Mouse (Mus musculus) heart, embryonic 16.5 days (tissue): ENCODE measurements around the gene Pcyt1a. TPM values are rescaled to one million over a fixed set of nuclear protein-coding genes. Genes with fewer than 3 reads are reported as not detected.
"Not testable (repeated sequence)": the region's sequence is repeated elsewhere in the genome, so short reads cannot be mapped to it uniquely, and the experiment has no call there.

Source experiments
- ATAC-seq: fragments of 200-750 bp; cut with Nextera tagmentation; replicated peaks from 2 replicates; pipeline ENCODE4 v1.8.0; 2017; ENCODE audit warnings: moderate number of reproducible peaks; ENCODE audit not compliant: insufficient read depth, low FRiP score; ENCODE audit errors: extremely low read depth
- H3K27ac ChIP-seq: fragments of 300-500 bp; sonication (generic); 2 replicates; pipeline ENCODE4 v1.5.1; 2014; ENCODE audit warnings: mild to moderate bottlenecking, low read length, control low read depth, moderate library complexity
- H3K27me3 ChIP-seq: fragments of 300-500 bp; sonication (generic); 2 replicates; pipeline ENCODE4 v1.6.1; 2014; ENCODE audit warnings: low read length, mixed read lengths; ENCODE audit not compliant: control insufficient read depth, insufficient read depth
- H3K36me3 ChIP-seq: fragments of 300-500 bp; sonication (generic); 2 replicates; pipeline ENCODE4 v1.6.1; 2014; ENCODE audit not compliant: control insufficient read depth, insufficient read depth
- H3K4me1 ChIP-seq: fragments of 300-500 bp; sonication (generic); 2 replicates; pipeline ENCODE4 v1.6.1; 2014; ENCODE audit warnings: low read length, mixed read lengths; ENCODE audit not compliant: control insufficient read depth, insufficient read depth
- H3K4me2 ChIP-seq: fragments of 300-500 bp; sonication (generic); 2 replicates; pipeline ENCODE4 v1.6.1; 2014; ENCODE audit warnings: low read depth, mild to moderate bottlenecking, control low read depth, low read length
- H3K4me3 ChIP-seq: fragments of 300-500 bp; sonication (generic); 2 replicates; pipeline ENCODE4 v1.5.1; 2014; ENCODE audit warnings: mild to moderate bottlenecking, control low read depth, low read length
- H3K9ac ChIP-seq: fragments of 300-500 bp; sonication (generic); 2 replicates; pipeline ENCODE4 v1.6.1; 2014; ENCODE audit warnings: low read length, control low read depth
- H3K9me3 ChIP-seq: fragments of 300-500 bp; sonication (generic); replicated peaks from 2 replicates; pipeline ENCODE4 v1.6.1; 2016; ENCODE audit warnings: low read length; ENCODE audit not compliant: control insufficient read depth
- WGBS: fragments of 180-500 bp; shearing (Covaris S2); extraction: QIAGEN DNeasy Blood & Tissue Kit; methylation state at CpG from one replicate; pipeline ENCODE4 v1.1.7; 2014; 5-methylcytosine and 5-hydroxymethylcytosine counted together
- polyA plus RNA-seq: library from polyadenylated mRNA; unstranded; fragments of >200 nt; fragmentation: Nextera tagmentation; extraction: Ambion mirVana; gene quantifications from 2 replicates; pipeline ENCODE4 v1.2.1, GENCODE M21; 2015

Gene Pcyt1a
- polyA plus RNA-seq, 1 experiment from 2014 or later = 38.8 TPM

DNA sequence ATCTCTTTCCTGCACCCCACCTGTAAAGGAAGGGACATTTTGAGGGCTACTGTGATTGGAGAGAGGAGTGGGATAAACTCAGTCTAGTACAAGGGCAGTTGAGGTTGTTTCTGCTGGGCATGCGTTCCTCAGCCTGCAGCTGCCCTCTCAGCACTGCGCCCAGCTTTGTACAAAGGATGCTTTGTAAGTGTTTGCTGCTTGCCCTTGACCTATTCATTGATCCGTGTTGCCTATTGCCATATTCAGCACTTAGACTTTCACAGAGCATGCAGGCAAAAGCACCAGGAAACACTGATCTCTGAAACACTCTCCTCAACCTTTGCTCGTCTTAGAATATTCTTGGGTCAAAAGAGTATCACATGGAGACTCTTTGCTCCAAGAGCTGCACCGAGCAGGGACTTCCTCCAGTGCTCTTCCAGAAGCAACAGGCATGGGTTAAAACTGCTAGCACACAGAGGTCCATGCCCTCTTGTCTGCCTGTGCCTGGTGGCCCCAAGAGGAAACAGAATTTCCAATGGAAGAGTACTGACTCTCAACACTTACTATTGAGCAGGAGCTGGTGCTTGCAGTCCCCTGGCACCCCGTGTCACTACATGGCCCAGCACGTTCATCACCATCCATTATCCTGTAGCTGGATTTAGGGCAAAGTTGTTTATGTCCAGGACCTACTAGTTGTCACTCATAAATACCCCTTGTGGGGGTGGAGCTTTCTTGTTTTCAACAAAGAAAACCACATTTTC lies 41.7 kb downstream of the Pcyt1a start:
- Histone ChIP-seq H3K4me2 (no peak overlapping the region), H3K9ac (no peak overlapping the region), H3K9me3 (no peaks in the 10 kb centered on the region), H3K4me3 (no peak overlapping the region), H3K36me3 (peaks cover 20% of the 10 kb centered on the region), H3K27ac (no peak overlapping the region), H3K27me3 (no peaks in the 10 kb centered on the region), H3K4me1 (peaks cover 4% of the 10 kb centered on the region; the same call in 1 of the 2 replicates)
- no peak for ATAC-seq
- 84% methylated on average over 7 of the region's 7 CpGs for WGBS

DNA sequence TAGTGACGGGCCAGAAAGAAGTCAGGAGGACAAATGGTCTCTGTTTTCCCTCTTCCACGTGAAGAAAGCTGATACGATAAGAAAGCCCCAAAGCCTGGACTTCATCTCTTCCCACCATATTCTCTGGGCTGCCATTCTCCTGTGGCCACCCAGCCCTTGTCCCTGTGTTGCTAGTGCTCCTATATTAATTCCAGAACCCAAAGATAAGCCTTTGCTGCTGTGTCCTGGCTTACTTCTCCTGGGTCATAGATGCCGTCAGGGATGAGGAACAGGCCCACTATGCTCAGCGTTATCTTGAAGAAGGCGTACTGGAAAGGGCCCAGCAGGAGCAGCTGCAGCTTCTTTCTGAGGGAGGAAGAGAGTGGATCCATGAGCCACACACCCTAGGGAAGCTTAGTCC lies 46.6 kb downstream of the Pcyt1a start:
- WGBS = 35% methylated on average over 6 of the region's 6 CpGs
- ATAC-seq = peak; percentile 72
- H3K36me3 ChIP-seq = peaks cover 2% of the 10 kb centered on the region; the same call in 1 of the 2 replicates
- no peak overlapping the region for H3K4me2 ChIP-seq
- no peaks in the 10 kb centered on the region for H3K27me3 ChIP-seq
- H3K27ac ChIP-seq = no peak overlapping the region
- H3K4me1 ChIP-seq = peaks cover 7% of the 10 kb centered on the region; the same call in 1 of the 2 replicates
- no peaks in the 10 kb centered on the region for H3K9me3 ChIP-seq
- no peak overlapping the region for H3K4me3 ChIP-seq
- no peak overlapping the region for H3K9ac ChIP-seq

DNA sequence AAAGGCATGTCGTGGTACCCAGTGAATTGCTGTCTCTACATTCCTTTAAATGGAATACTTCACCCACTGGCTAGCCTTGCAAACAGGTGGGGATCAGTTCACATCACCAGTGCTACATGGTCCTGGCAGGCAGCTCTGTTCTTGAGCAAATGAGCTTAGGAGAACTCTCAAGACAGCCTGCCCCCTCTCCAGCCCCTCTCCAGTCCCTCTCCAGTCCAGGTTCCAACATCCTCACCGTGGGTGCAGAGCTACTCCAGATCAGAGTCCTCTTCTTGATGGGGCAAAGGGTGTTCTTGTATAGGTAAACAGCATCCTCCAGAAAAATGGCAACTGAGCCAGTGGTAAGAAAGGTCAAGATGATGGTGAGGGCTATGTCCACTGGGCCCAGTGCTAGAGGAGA lies 48.7 kb downstream of the Pcyt1a start:
- H3K36me3 ChIP-seq = no peaks in the 10 kb centered on the region
- H3K4me3 ChIP-seq = no peak overlapping the region
- no peak for ATAC-seq
- H3K4me2 ChIP-seq = no peak overlapping the region
- peaks cover 7% of the 10 kb centered on the region; the same call in 1 of the 2 replicates for H3K4me1 ChIP-seq
- no peak overlapping the region for H3K9ac ChIP-seq
- no peak overlapping the region for H3K27ac ChIP-seq
- H3K27me3 ChIP-seq = no peaks in the 10 kb centered on the region
- no peaks in the 10 kb centered on the region for H3K9me3 ChIP-seq
- WGBS = 62% methylated on average over 2 of the region's 2 CpGs

DNA sequence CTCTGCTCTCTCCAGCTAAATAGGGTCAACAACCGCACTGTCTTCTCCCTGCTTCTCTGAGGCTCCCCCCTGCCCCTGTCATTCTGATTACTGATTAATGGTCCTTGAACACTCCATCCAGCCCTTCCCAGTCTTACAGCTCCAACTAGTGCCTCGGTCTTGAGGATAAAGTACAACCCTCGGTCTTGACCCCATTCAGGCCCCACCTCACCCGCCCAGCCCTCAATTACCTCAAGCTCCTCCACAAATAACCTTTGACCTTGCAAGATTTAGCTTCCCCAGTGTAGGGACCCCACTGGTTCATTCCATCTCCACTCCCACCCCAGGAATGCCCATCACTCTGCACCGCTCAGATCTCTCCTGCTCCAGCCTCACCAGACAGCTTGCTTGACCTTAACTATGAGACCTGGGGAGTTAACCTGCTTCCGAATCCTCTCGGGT lies 53.7 kb downstream of the Pcyt1a start:
- Histone ChIP-seq H3K9ac (no peak overlapping the region), H3K4me1 (peaks cover 11% of the 10 kb centered on the region), H3K4me2 (no peak overlapping the region)

DNA sequence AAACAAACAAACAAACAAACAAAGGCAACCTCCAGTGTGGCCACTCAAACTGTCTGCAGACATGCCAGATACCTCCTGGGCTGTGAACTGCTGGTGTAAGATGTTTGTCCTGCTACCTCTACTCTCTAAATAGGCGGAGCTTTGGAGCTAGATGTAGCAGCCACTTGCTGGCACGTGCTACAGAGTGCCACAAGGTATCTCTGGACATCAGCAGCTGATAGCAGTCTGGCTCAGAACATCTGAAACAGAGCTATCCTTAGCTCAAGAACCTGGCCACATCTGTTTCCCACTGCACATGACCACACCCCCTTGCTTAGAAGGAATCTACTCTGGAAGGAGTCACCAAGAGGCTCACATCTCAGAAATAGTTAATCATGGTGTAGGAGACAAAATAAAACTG lies 54.5 kb downstream of the Pcyt1a start:
- Histone ChIP-seq H3K27me3 (no peaks in the 10 kb centered on the region), H3K36me3 (no peaks in the 10 kb centered on the region), H3K4me2 (no peak overlapping the region), H3K9me3 (no peaks in the 10 kb centered on the region), H3K27ac (no peak overlapping the region), H3K4me3 (no peak overlapping the region), H3K9ac (no peak overlapping the region), H3K4me1 (peaks cover 11% of the 10 kb centered on the region)
- WGBS = 59% methylated on average over 2 of the region's 2 CpGs
- ATAC-seq = no peak

More for the DNA sequence above, 53.7 kb downstream of the Pcyt1a start:
- no peak overlapping the region for H3K27ac ChIP-seq
- WGBS = 58% methylated on average over 7 of the region's 7 CpGs
- H3K36me3 ChIP-seq = no peaks in the 10 kb centered on the region
- no peak overlapping the region for H3K4me3 ChIP-seq
- no peak for ATAC-seq
- no peaks in the 10 kb centered on the region for H3K27me3 ChIP-seq
- H3K9me3 ChIP-seq = no peaks in the 10 kb centered on the region

DNA sequence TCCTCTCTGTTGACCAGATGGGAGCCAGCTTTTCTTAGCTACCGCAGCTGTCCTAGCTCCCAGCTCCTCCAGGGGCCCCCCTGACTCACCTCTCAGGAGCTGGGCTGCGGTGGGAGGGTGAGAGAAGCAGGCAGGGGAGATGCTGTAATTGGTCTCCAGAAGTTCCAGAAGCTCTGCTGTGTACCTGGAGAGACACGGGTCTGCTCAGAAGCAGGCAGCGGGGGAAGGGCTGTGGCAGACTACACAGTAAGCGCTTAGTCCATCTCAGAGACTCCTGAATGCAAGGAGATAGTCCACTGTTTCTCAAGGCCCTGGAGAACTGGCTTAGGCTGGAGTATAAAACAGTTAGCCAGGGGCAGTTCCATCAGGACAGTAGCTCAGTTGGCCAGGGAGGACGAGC lies 55.3 kb downstream of the Pcyt1a start:
- WGBS = 82% methylated on average over 6 of the region's 6 CpGs
- H3K4me1 ChIP-seq = peaks cover 11% of the 10 kb centered on the region
- no peak overlapping the region for H3K4me2 ChIP-seq
- no peaks in the 10 kb centered on the region for H3K36me3 ChIP-seq
- ATAC-seq = no peak
- H3K27ac ChIP-seq = no peak overlapping the region
- no peak overlapping the region for H3K9ac ChIP-seq
- no peak overlapping the region for H3K4me3 ChIP-seq
- H3K27me3 ChIP-seq = no peaks in the 10 kb centered on the region
- no peaks in the 10 kb centered on the region for H3K9me3 ChIP-seq

DNA sequence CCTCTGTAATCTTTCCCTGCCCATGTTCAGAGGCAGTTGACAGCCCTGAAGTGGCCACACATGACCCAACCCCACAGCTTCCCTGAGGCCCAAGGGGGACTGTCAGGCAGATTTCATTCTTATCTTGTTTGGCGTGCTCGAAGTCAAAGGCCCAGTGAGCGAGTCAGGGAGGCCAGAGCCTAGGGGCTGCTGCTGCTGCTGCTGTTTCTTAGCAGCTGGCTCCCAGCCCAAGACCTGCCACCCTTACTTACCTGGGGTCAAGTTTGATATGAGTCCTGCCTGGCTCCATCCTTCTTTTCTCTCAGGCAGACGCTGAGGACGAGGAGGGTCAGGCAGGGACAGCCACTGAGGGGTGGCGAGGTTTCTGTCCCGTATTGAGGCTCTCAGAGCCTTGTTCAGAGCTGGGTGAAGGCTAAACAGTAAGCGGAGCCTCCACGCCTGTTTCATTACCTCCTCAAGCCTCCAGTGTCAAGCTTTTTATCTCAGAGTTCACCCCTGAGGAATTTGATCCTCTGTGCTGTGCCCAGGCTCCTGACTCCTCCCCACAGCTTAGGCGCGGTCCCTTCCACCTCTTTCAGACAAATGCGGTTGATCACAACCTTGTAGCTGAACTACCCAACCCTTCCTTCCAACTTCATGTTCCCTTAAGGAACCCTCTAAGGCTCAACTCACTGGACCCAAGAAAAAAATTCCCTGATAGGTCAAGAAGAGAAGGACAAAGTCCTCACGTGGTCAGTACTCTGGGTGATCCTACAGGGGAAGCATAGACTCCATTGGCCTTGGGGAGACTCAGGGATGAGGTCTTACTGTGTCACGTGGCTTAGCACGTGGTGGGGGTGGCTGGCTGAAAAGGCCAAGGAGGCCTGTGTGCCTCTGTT lies 56.8 kb downstream of the Pcyt1a start, which contains the start of gene Slc51a:
Gene Slc51a (minus strand): TSS at position 646 of the 878 bp plus-strand sequence.
- 26% methylated on average over 15 of the region's 15 CpGs for WGBS
- peak; percentile 85 for ATAC-seq
- no peaks in the 10 kb centered on the region for H3K27me3 ChIP-seq
- peaks cover 11% of the 10 kb centered on the region for H3K4me1 ChIP-seq
- H3K4me2 ChIP-seq = peak within 1 kb of the TSS; percentile 44
- peak within 1 kb of the TSS; percentile 38; the same call in 1 of the 2 replicates for H3K9ac ChIP-seq
- H3K4me3 ChIP-seq = no peak within 1 kb of the TSS
- H3K36me3 ChIP-seq = no peaks in the 10 kb centered on the region
- peak within 1 kb of the TSS; percentile 77 for H3K27ac ChIP-seq
- H3K9me3 ChIP-seq = no peaks in the 10 kb centered on the region

DNA sequence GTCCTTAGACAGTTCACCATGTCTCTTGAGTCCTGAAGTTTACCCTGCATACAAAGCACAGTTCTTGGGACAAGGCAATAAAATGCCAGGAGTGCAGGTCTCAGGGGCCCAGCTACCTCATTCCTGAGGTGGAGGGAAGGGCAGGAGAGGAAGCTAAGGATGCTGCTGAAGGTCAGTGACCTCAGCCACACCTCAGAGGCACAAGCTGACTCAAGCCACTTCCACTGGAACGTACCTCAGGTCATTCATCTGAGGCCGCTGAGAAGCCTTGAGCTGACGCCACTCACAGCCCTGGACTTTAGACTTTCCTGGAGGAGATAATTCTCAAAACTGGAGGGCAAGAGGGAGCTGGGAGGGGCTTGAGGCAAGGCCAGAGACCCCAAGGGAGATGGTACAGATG lies 58.2 kb downstream of the Pcyt1a start:
- 97% methylated on average over 3 of the region's 3 CpGs for WGBS
- Histone ChIP-seq H3K4me3 (no peak overlapping the region), H3K4me2 (no peak overlapping the region)

DNA sequence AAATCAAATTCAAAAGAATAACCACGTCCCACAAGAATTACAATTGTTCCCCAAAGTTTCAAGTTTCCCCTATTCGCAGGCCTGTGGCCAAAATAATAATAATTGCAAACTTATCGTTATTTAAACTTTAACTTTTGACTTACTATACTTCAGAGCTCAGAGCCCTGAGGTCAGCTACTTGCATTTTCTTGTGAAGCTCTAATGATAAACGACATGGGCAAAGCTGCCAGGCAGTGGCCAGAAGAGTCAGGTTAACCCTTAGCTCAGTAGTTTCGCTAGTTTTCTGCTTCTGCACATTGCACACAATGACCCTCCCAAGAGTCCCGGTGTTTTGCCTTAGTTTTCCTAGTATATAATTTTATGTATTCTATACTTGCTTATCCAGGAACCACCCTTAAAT lies 63.6 kb downstream of the Pcyt1a start:
- H3K27me3 ChIP-seq, H3K27ac ChIP-seq, H3K4me3 ChIP-seq, ATAC-seq, H3K9ac ChIP-seq, H3K9me3 ChIP-seq, H3K4me1 ChIP-seq, H3K36me3 ChIP-seq, H3K4me2 ChIP-seq: not testable (repeated sequence)
- WGBS = 64% methylated on average over 6 of the region's 6 CpGs

More for the DNA sequence above, 58.2 kb downstream of the Pcyt1a start:
- H3K27ac ChIP-seq = no peak overlapping the region
- no peak overlapping the region for H3K9ac ChIP-seq
- H3K27me3 ChIP-seq = no peaks in the 10 kb centered on the region
- no peaks in the 10 kb centered on the region for H3K9me3 ChIP-seq
- no peaks in the 10 kb centered on the region for H3K36me3 ChIP-seq
- H3K4me1 ChIP-seq = peaks cover 11% of the 10 kb centered on the region
- ATAC-seq = no peak
